Mouse (Mus musculus) layer of hippocampus, adult 9-11 months (tissue): ENCODE measurements around the gene Tnfrsf17.
"Not testable (repeated sequence)": the region's sequence is repeated elsewhere in the genome, so short reads cannot be mapped to it uniquely, and the experiment has no call there.

Experiments
- DNase-seq: peaks from one replicate; pipeline ENCODE4 v3.0.0; 2022

Tnfrsf17 gene

DNA sequence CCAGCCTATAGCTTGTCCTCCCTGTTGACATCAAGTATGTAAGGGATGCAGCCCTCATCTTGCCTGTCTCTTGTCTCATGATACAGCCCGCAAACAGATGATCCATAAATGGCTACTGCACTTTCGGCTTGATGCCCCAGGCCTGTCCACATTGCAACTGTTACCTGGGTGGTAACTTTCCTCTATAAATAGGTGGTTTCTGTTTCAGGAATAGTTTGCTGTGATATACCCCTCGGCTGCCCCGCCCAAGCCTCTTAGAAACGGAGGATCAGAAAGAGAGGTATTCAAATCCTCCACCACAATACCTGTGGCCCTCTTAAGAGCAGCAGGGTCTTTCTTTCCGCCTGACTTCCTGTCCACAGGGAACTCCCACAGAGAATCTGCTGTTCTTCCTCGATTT is at the start of gene Tnfrsf17:
TSS of gene Tnfrsf17 (plus strand) at position 301 of the 400 bp plus-strand sequence.
- no peak for DNase-seq

DNA sequence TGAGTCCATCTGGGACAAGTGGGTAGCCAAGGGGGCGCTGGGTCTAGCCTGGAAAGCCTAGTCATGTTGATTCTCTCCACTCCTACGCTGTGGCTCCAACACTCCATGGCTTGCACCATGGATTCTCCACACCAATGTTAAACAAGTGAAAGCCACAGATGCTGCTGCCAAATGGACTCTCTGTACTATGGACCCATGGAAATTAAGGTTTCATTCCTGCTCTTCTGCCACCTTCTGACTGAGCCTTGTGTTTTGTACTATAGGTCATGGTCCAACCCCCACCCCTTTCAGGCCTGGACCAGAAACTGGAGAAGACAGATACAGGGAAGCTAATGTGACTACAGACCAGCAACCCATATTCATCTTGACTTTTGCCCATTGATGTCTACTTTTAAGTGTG is 47.1 kb upstream of the Tnfrsf17 start:
- no peak for DNase-seq

DNA sequence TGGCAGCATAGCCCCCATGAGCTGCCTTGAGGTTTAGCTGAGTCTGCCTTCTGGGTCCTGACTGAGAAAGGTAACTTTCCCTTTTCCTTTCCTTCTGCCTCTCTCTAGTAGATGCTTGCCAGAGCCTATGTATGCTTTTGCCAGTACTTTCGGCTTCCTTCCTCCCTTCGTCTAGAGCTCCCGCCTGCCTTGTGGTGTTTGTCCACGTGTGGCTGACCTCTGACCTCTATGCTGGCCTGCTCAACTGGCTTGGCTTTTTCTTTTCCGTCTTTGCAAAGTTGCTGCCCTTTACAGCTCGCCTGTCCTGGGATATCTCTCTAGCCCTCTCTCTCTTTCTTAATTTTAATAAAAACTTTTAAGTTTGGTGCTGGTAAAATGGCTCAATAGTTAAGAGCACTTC is 43.8 kb upstream of the Tnfrsf17 start:
- DNase-seq: no peak

DNA sequence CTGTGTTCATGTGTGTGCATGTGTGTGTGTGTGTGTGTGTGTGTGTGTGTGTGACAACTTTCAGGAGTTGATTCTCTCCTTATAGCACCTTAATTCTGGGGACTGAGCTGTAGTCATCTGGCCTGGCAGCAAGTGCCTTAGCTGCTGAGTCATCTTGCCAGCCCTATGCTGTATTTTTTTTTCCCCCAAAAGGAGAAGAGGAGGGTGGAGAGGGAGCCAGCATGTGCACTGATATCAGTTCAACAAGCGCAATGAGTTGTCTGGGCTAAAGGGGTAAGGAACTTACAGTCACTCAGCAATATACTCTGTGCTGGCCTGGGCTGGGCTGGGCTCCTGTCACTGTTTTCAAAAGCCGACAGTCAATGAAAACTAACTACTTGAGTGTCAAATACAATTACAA is 43.0 kb upstream of the Tnfrsf17 start:
- no peak for DNase-seq

DNA sequence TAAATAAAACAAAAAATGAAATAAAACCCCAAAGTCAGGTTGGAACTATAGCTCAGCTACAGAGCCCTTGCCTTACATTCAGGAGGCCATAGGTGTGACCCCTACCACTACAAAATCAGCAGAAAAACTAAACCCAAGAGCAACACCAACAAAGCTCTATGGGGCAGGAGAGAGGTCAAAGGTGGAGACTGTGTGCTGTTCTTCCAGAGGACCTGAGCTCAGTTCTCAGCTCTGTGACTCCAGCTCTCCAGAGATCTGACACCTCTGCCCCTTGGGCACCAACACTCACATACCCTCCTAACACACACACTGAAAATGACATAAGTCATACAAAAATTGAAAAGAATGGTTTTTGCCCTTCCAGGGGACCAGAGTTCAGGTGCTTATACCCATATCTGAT is 42.5 kb upstream of the Tnfrsf17 start:
- DNase-seq: no peak

DNA sequence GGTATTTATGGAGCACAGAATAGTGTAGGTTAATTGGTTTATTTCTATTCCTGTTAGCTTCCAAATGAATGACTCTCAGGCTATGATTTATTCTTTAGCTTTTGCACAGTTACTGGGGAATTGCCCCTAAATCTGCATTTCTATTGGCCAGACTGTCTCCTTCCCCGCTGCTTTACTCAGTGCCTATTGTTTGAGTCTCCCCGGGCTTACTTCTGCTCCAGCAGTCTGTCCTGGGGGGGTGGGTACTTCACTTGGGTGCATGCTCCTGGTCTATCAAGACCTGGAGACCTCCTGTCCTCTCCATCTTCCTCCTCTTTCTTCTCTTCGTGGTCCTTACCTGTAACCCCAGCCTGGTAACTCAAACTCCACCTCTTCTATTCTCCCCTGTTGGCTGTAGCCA is 36.7 kb upstream of the Tnfrsf17 start:
- no peak for DNase-seq

DNA sequence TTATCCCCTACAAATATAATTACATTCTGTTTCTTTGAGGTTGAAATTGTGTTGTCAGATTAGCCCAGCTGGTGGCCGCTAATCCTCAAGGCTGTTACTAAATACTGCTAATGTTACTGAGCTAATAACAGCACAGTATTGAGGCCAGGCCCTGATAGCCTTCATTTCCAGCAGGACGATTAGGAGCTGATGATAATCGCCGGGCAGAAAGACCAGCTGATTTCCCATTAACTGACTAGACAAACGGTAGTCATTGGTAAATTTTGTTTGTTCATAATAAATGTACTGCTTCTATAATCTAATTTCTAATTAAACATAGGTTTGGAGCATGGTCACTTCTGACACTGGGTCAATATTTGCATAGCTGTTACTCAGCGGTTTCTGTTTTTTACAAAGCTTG is 34.8 kb upstream of the Tnfrsf17 start:
- no peak for DNase-seq

DNA sequence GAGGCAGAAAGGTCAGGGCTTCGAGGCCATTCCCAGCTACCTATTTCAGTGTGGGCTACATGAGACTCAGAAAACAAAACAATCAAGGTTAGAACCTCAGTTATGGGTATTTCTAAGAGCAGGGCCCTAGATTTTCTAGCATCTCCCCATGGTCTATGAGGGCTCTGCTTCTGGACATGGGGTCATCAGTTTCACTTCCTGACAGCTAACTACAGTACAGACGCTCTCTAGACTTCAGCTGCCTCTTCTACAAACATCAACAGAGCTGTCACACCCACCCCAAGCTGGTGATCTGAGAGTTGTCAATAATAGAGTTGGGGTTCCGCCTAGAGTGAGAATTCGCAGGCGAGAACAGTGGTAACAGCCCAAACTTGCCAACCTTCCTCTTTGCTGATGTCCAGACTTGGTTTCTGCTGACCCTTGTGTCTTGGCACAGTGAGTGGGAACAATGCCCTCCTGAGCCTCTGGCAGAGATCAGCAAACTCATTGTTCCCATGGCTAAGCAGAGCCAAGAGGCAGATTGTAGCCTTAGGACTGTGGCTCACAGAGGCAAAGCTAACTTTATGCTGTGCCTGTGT is 30.9 kb upstream of the Tnfrsf17 start:
- peak; percentile 81 for DNase-seq

DNA sequence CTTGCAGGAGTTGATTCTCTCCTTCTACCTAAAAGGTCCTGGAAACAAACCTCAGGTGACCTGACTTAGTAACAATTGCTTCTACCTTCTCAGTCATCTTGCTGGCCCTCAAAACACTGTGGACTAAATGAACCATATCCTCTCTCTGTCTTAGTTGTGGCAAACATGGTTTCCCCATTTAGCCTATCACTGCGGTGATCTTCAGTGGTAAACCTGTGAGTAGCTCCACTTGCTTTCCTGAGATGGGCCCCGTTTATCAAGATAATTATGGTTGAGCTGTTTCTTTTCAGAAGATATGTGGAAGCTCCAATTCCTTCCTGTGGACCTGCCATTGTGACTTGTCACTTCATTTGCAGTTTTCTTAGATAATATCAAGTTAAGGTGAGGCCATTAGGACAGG is 28.7 kb upstream of the Tnfrsf17 start:
- DNase-seq: no peak

DNA sequence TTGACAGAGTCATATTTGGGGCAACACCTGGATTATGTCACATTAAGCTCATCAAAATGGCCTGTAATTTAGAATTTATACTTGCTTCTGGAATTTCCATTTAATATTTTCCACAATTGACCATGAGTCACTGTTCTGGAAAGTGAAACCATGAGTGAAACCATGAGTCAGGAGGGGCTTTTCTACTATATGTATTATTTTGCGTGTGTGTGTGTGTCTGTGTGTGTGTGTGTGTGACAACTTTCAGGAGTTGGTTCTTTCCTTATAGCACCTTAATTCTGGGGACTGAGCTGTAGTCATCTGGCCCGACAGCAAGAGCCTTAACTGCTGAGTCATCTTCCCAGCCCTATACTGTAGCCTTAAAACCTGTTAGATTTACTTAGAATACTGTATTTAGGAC is 27.7 kb upstream of the Tnfrsf17 start:
- DNase-seq: no peak

DNA sequence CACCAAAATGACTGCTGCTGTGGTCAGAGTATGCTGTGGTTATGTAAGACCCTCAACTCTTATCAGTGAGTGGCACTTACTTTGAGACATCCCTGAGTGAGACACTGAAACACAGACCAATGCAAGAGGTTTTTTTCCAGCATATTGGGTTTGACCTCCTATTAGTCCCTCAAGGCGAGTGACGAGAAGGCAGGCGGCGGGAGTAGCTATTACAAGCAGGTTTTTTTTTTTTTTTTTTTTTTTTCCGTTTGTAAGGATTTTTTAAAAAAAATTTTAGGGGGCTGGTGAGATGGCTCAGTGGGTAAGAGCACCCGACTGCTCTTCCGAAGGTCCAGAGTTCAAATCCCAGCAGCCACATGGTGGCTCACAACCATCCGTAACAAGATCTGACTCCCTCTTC is 24.7 kb upstream of the Tnfrsf17 start:
- DNase-seq: not testable (repeated sequence)

DNA sequence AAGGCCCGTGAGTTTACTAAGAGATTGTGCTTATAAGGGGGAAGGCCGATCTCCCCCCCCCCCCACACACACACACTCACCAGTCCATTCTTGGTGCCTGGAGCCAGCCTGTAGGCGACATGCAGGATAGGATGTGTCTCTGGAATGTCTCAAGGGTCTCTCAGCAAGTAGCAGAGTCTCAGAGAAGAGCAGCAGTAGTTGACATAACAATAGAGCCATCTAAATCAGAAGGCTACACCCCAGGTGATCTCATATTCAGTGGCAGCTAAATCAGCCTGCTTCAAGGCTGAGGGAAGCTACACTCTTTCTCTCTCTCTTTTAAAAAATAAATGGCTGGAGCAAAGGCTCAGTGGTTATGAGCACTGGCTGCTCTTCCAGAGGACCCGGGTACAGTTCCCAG is 18.0 kb upstream of the Tnfrsf17 start:
- not testable (repeated sequence) for DNase-seq

DNA sequence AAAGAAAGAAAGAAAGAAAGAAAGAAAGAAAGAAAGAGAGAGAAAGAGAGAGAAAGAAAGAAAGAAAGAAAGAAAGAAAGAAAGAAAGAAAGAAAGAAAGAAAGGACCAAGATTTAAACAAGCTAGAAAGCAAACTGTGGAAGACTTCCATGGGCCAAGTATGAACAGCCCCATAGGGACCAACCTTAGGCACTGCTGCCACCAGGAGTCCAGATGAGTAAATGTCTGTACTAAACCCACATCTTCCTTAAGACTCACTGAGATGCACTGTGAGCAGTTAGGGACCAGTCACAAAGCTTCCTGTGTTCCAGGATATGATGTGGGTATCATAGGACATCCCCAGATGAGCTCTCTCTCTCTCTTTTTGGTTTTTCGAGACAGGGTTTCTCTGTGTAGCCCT is 15.9 kb upstream of the Tnfrsf17 start:
- DNase-seq: not testable (repeated sequence)

DNA sequence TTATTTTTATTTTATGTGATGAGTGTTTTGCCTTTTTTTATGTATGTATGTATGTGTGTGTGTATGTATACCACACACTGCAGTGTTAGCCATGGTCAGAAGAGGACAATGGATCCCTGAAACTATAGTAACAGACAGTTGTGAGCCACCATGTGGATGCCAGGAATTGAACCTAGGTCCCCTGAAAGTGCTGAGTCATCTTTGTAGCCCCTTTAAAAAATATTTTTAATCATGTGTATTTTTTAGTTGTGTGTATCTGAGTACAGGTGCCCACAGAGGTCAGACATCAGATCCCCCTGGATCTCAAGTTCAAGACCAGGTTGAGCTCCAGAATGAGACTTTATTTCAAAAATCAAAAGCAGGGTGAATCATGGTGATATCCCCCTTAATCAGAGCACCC is 9.9 kb upstream of the Tnfrsf17 start:
- no peak for DNase-seq

DNA sequence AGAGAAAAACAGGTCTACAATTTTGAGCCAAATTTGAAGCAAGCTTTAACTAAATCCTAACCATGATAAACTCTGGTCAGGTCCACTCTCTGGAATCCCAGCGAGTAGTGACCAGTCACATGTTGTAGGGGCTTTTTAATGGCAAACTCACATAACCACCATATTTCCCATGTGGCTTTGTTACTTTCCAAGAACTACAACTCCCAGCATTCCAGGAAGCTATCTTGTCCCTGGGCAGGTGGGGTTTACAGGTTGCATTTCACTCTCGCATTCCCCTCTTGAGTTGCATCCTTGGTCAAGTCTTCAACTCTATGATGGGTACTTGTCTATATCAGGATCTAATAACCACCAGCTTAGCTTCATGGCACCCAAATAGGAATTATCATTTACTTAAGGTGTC is 8.1 kb upstream of the Tnfrsf17 start:
- no peak for DNase-seq

DNA sequence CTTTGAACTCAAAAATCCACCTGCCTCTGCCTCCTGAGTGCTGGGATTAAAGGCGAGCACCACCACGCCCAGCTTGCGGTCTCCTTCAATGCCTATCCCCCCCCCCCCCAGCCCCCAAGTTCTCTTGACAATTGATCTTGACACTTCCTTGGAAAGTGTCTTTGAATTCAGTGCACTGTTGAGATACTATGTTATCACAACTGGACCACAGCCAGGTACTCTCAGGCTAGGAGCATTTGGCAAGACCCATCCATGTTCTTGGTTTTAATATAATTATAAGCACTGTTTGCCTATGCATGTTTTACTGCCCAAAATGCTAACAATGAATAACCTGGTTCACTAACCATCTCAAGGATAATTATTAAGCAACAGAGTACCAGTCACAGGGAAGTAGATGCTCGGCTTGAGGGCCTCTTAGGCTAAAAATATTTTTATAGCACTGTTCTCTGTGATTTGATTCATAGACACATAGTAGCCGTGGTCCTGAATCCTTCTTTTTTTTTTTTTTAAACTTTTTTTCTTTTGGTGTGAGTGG is 2.2 kb downstream of the Tnfrsf17 start:
- no peak for DNase-seq

DNA sequence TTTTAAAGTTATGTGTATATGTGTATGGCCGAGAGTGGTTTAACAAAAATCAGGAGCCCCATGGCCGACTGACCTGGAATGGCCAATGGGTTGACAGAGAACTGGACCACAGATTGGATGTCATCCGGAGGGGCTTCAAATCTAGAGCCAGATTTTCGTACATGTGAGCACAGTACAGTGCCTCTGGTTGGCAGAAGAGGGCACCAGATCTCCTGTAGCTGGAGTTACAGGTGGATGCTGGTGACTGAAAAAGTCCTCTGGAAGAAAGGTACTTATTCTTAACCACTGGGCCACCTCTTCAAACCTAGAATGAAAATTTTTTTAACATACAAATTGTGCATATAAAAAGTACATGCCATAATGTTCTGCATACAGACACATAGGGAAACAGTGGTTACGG is 3.1 kb downstream of the Tnfrsf17 start:
- no peak for DNase-seq

DNA sequence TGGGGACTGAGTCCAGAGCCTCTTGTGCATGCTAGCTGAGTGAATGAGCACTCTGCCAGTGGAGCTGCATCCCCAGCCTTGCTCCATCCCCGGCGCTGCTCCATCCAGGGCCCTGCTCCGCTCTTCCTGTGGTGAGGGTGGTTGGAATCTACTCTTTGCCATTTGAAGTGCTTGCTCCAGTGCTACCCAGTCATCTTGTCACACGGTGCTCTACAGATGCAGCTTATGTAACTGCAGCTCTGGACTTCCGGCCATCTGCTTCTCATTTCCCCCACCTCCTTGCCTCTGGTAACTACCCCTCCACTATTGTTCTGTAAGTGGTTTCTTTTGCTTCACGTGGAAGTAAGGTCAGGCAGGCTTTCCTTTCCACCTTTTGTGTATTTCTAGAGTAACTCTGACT is 3.7 kb downstream of the Tnfrsf17 start:
- DNase-seq: peak; percentile 61

DNA sequence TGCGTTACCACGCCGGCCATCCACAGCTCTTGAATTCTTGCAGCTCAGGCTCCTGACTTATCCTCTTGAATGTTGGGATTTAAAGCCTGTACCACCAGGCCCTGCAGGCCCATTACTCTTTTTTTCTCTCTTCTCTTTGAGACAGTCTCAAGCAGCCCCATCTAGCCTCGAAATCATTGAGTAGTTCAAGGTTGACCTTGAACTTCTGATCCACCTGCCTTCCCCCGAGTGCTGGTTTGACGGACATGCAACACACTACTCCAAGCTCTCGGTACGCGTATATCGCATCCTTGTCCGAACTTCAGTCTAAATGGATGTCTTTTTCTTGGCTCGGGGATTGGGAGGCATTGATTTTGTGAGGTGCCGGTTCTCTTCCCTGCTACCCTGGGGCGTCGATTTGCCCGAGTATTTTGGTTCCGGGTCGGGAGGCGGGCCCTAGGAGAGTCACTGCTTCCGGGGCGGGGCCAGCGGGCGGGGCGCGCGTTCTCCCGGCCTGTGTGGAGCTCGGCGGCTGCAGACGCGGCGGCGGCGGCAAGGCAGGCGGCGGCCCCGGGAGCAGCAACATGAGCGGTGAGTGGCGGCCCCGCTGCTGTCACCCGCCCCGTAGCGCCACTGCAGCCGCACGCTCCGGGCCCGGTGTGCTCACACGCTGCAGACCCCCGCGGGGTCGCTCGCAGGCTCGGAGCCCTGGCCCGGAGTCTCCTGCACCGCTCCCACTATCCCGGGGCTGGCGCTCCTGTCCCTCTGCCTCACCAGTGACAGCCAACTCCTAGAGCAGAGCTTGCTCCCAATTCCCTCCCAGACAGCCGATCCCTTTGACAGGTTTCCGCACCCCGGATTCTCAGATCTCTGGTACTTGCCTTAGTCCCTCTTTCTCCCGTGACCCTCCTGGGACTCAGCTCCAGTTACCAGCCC is 9.1 kb downstream of the Tnfrsf17 start, which contains the start of gene Snx29:
TSS of gene Snx29 (plus strand) at position 500 of the 915 bp plus-strand sequence.
- DNase-seq: peak; percentile 96

DNA sequence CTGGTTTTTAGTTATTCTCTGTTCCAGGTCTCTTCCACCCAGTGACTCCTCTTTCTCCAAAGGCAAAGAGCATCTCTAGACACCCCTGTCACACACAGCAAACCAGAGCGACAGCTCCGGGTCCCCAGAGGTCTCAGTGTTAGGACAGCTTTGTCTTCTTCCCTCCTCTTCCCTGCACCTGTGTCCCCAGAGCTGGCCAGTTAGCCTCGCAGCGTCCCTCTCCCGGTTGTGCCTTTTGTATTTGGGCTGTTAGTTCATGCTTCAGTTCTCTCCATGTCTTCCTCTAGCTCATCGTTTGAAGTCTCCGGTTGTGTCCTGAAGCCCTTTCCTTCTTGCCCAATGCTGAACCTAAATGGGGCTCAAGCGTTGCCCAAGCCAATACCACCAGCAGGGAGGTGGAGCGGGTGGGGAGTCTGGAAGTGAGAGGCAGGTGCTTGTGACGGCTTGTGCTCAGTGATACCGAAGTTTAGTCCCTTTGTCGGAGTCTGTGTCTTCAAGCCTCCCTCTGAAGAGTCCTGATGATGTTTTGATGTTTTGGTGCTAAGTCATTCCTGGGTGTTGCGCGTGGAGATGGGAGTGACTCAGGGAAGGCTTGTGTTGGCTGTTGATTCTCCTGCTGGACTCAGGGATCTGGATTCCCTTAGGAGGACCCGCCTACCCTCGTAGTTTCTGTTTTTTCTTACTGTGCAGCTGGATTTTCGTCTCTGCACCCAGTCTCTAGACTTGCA is 9.9 kb downstream of the Tnfrsf17 start:
- no peak for DNase-seq

DNA sequence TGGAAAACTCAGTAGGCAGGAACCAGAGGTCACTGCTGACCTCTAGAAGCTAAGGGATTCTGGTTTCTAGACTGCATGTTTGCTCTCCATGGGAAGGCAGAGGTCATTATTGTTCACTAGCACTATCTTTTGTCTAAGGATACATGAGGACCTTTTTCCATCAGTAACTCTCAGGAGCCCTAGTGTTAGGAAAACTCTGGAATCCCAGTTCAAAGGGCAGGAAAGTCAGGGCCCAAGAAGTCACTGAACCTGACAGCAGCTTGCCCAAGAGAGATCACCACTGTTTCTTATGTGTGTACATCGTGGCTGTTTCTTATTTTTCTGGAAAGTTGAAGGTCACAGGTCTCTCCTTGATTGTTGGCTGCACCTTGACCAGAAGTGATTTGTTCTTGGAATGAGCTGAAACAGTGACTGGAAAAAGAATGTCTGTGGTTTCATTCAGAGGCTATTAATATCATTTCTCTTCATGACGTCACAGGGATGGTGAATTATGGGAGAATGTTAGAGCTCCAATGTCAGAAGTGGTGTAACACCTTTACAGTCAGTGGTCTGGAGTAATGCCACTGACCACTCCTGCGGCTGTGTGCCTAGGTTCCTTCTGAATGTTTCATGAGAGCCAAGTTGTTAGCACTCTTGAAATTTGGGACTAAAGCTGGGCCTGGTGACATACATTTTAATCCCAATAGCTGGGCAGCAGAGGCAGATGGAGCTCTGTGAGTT is 16.6 kb downstream of the Tnfrsf17 start:
- no peak for DNase-seq

DNA sequence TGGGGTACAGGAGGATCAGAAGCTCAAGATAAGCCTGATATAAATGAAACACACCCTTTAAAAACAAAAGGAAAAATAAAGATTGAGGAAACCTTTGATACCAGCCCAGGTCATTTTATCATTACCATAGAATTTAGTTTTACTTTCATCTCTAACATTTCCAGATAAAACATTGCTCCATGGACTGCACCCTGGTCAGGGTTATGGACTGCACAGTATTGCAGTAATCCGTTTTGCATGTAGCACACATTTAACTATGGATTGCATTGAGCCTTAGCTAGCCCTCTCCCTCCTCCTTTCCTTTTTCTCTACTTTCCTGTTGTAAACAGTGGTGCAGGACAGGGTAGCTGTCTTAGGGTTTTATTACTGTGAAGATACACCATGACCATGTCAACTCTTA is 17.4 kb downstream of the Tnfrsf17 start:
- no peak for DNase-seq

DNA sequence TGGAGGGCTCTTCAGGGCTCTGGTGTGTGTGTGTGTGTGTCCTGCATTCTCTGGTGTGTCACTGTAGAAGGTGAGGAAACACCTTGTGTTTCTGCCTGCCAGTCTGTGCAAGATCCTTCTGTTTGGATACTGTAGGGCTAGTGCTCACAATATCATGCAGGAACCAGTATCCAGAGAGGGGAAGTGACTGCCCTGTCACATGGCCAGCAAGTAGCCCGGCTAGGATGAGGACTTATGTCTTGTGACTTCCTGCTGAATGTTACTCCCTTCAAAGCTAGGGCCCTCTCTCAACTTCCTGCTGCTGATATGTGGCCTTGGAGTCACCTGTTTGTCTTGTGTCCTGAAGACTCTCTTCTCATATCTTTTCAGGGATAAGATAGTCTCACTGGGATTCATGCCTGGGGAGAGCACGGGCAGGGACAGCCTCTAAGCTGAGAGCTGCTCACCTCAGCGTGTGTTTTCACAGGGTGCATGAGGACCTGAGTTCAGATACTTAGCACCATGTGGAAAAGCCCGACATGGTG is 29.7 kb downstream of the Tnfrsf17 start:
- peak; percentile 75 for DNase-seq
